In genomic region chr15:28158771-28159489, GRCm38 (mm10) we compare ENCODE assay signal across 8 mouse cellular contexts. TPM values are rescaled to one million over a fixed set of nuclear protein-coding genes. Genes with fewer than 3 reads are reported as not detected.
DNase-seq lines count a peak whose midpoint lies in the region; ATAC-seq and TF ChIP-seq lines count a peak whose summit lies in the region.

No protein-coding gene starts in this region.

- H3K4me3 ChIP-seq in forebrain, embryonic 16.5 days (replicated peaks; ENCODE audit: low read length), result peak overlapping the region; percentile 46
- peak overlapping the region; percentile 55 for H3K4me3 ChIP-seq in lung, postnatal 0 days (ENCODE audit: low read depth, low read length)

- peak overlapping the region; percentile 73 for H3K4me2 ChIP-seq in forebrain, embryonic 16.5 days (ENCODE audit: low read length)
- peak overlapping the region; percentile 51 for H3K4me2 ChIP-seq in lung, postnatal 0 days (replicated peaks; ENCODE audit: low read depth, low read length)

- H3K27ac ChIP-seq in forebrain, embryonic 16.5 days (ENCODE audit: low read length), result no peak overlapping the region
- H3K27ac ChIP-seq in lung, postnatal 0 days (ENCODE audit: low read length), result peak overlapping the region; percentile 73

- peaks cover 13% of the 10 kb centered on the region for H3K4me1 ChIP-seq in forebrain, embryonic 16.5 days (replicated peaks; ENCODE audit: control insufficient read depth, insufficient read depth, low read length)
- peaks cover 4% of the 10 kb centered on the region; the same call in 1 of the 2 replicates for H3K4me1 ChIP-seq in lung, postnatal 0 days (ENCODE audit: insufficient read depth, low read depth, low read length)

- H3K27me3 ChIP-seq in forebrain, embryonic 16.5 days (replicated peaks; ENCODE audit: control insufficient read depth, insufficient read depth, low read length), result peaks cover 2% of the 10 kb centered on the region; the same call in 1 of the 2 replicates
- no peaks in the 10 kb centered on the region for H3K27me3 ChIP-seq in lung, postnatal 0 days (replicated peaks; ENCODE audit: insufficient read depth, low read length)

- peak overlapping the region; percentile 59 for H3K9ac ChIP-seq in forebrain, embryonic 16.5 days (replicated peaks; ENCODE audit: low read depth, low read length)
- H3K9ac ChIP-seq in lung, postnatal 0 days (replicated peaks; ENCODE audit: low read depth), result 0 out of 2 replicates have a peak overlapping the region, but pooled peaks have one; percentile 46

- 2% methylated on average over 19 of the region's 19 CpGs for WGBS in forebrain, embryonic 16.5 days
- WGBS in lung, postnatal 0 days, result 1% methylated on average over 19 of the region's 19 CpGs

- DNase-seq in MN1 (ENCODE audit: low spot score), result peak; percentile 81
- peak; percentile 45 for DNase-seq in cerebellum, adult 11-12 months
- peak; percentile 74 for DNase-seq in heart, postnatal 4 days
- DNase-seq in layer of hippocampus, adult 9-11 months, result peak; percentile 23
- DNase-seq in lung, postnatal 0 days (ENCODE audit: low spot score), result peak; percentile 94
- DNase-seq in ovary, postnatal 14 days (ENCODE audit: low spot score), result peak; percentile 37
- peak; percentile 32 for DNase-seq in urinary bladder, adult 2 months (ENCODE audit: low spot score)

- H3K9me3 ChIP-seq in forebrain, embryonic 16.5 days (ENCODE audit: control insufficient read depth, low read length), result no peaks in the 10 kb centered on the region
- H3K9me3 ChIP-seq in lung, postnatal 0 days (ENCODE audit: low read length), result no peaks in the 10 kb centered on the region

- ATAC-seq in forebrain, embryonic 16.5 days, result peak; percentile 68
- ATAC-seq in lung, postnatal 0 days, result peak; percentile 97

- TF ChIP-seq EP300 in lung, postnatal 0 days (IDR thresholded peaks at IDR 0.05), result 0 out of 2 replicates have a peak, but pooled peaks have one; percentile 36

- TF ChIP-seq CTCF in lung, postnatal 0 days (IDR thresholded peaks at IDR 0.05), result no peak

- no peaks in the 10 kb centered on the region for H3K36me3 ChIP-seq in forebrain, embryonic 16.5 days (ENCODE audit: control insufficient read depth, insufficient read depth)
- no peaks in the 10 kb centered on the region for H3K36me3 ChIP-seq in lung, postnatal 0 days (ENCODE audit: insufficient read depth, low read length)

RNA-seq across cellular contexts. Expression of gene Dnah5, which starts 44.6 kb away (rescaled TPM):
- 0.19 and 0.23 TPM in 2 replicates for polyA plus RNA-seq in forebrain, embryonic 16.5 days (2015; fragmentation: Nextera tagmentation; extraction: Ambion mirVana)
- total RNA-seq in heart, postnatal 4 days (2021), result under 1 TPM; 0.02 TPM
- polyA plus RNA-seq in lung, postnatal 0 days (2015; fragmentation: Nextera tagmentation; extraction: Ambion mirVana), result 1.1 and 1.4 TPM in 2 replicates
- under 0.01 and 0.01 TPM in 2 replicates for polyA plus RNA-seq in urinary bladder, adult 2 months (2012; rRNA removed)

Comparison
In these comparisons a context has a peak if more than half of its experiments do, and no peak if none do; other contexts are left out.
1. DNase-seq: peak in every context shown above with its lines; median percentile 94 in lung, postnatal 0 days; 81 in MN1; 74 in heart, postnatal 4 days; 45 in cerebellum, adult 11-12 months; 37 in ovary, postnatal 14 days; 32 in urinary bladder, adult 2 months; 23 in layer of hippocampus, adult 9-11 months.